Mouse (Mus musculus): ENCODE measurements at regions not wholly inside any gene's neighbourhood (a gene's known extent, or its start where the extent isn't known, plus 50 kb on each side); places are given as distances from the start of the nearest gene placed in this dataset.
"Not testable (repeated sequence)": the region's sequence is repeated elsewhere in the genome, so short reads cannot be mapped to it uniquely, and the experiment has no call there.

- 0 out of 2 replicates have a peak, but pooled peaks have one; percentile 52 for ATAC-seq (replicated peaks; ENCODE audit: insufficient number of reproducible peaks, low FRiP score, low TSS enrichment, low read depth)
- 63% methylated on average over 1 of the region's 1 CpGs for WGBS
Measured at GRCm38 (mm10) chr10:104936660-104937059, 637.6 kb downstream of the Tmtc2 start.

GRCm38 (mm10) chr10:104946372-104946771, 627.9 kb downstream of the Tmtc2 start:
- H3K27ac ChIP-seq (replicated peaks; ENCODE audit: low read depth, low read length) = no peak overlapping the region
- ATAC-seq (replicated peaks; ENCODE audit: insufficient number of reproducible peaks, low FRiP score, low TSS enrichment, low read depth) = no peak

More at GRCm38 (mm10) chr10:104936660-104937059, 637.6 kb downstream of the Tmtc2 start:
- Histone ChIP-seq H3K4me3 (ENCODE audit: low read depth, low read length) (no peak overlapping the region), H3K36me3 (replicated peaks; ENCODE audit: control insufficient read depth, insufficient read depth, low read depth, low read length) (no peaks in the 10 kb centered on the region), H3K9ac (replicated peaks; ENCODE audit: low read length) (no peak overlapping the region), H3K27me3 (ENCODE audit: control insufficient read depth, insufficient read depth, low read length) (no peaks in the 10 kb centered on the region), H3K9me3 (replicated peaks; ENCODE audit: control insufficient read depth, low read length) (no peaks in the 10 kb centered on the region), H3K27ac (replicated peaks; ENCODE audit: low read depth, low read length) (no peak overlapping the region), H3K4me2 (ENCODE audit: low read depth, low read length) (no peak overlapping the region), H3K4me1 (ENCODE audit: control insufficient read depth, insufficient read depth, low read length) (no peaks in the 10 kb centered on the region)
- peak; percentile 8 for DNase-seq (ENCODE audit: low spot score)

GRCm38 (mm10) chr10:104948821-104949220, 625.4 kb downstream of the Tmtc2 start:
- not testable (repeated sequence) for H3K9me3 ChIP-seq (replicated peaks; ENCODE audit: control insufficient read depth, low read length); H3K4me1 ChIP-seq (ENCODE audit: control insufficient read depth, insufficient read depth, low read length); H3K27me3 ChIP-seq (ENCODE audit: control insufficient read depth, insufficient read depth, low read length); H3K36me3 ChIP-seq (replicated peaks; ENCODE audit: control insufficient read depth, insufficient read depth, low read depth, low read length); ATAC-seq (replicated peaks; ENCODE audit: insufficient number of reproducible peaks, low FRiP score, low TSS enrichment, low read depth); H3K4me3 ChIP-seq (ENCODE audit: low read depth, low read length); H3K27ac ChIP-seq (replicated peaks; ENCODE audit: low read depth, low read length); H3K4me2 ChIP-seq (ENCODE audit: low read depth, low read length); H3K9ac ChIP-seq (replicated peaks; ENCODE audit: low read length); DNase-seq (ENCODE audit: low spot score)

More at GRCm38 (mm10) chr10:104946372-104946771, 627.9 kb downstream of the Tmtc2 start:
- DNase-seq (ENCODE audit: low spot score) = no peak
- Histone ChIP-seq H3K4me1 (ENCODE audit: control insufficient read depth, insufficient read depth, low read length) (no peaks in the 10 kb centered on the region), H3K4me2 (ENCODE audit: low read depth, low read length) (no peak overlapping the region), H3K27me3 (ENCODE audit: control insufficient read depth, insufficient read depth, low read length) (no peaks in the 10 kb centered on the region), H3K9ac (replicated peaks; ENCODE audit: low read length) (no peak overlapping the region), H3K9me3 (replicated peaks; ENCODE audit: control insufficient read depth, low read length) (no peaks in the 10 kb centered on the region), H3K4me3 (ENCODE audit: low read depth, low read length) (no peak overlapping the region), H3K36me3 (replicated peaks; ENCODE audit: control insufficient read depth, insufficient read depth, low read depth, low read length) (no peaks in the 10 kb centered on the region)
- WGBS = 85% methylated on average over 5 of the region's 5 CpGs

GRCm38 (mm10) chr10:104968381-104968908, 605.8 kb downstream of the Tmtc2 start:
- peak; percentile 65 for DNase-seq (ENCODE audit: low spot score)
- Histone ChIP-seq H3K27ac (replicated peaks; ENCODE audit: low read depth, low read length) (no peak overlapping the region), H3K4me1 (ENCODE audit: control insufficient read depth, insufficient read depth, low read length) (no peaks in the 10 kb centered on the region), H3K27me3 (ENCODE audit: control insufficient read depth, insufficient read depth, low read length) (no peaks in the 10 kb centered on the region), H3K9me3 (replicated peaks; ENCODE audit: control insufficient read depth, low read length) (no peaks in the 10 kb centered on the region), H3K36me3 (replicated peaks; ENCODE audit: control insufficient read depth, insufficient read depth, low read depth, low read length) (no peaks in the 10 kb centered on the region), H3K9ac (replicated peaks; ENCODE audit: low read length) (no peak overlapping the region), H3K4me2 (ENCODE audit: low read depth, low read length) (no peak overlapping the region), H3K4me3 (ENCODE audit: low read depth, low read length) (no peak overlapping the region)
- ATAC-seq (replicated peaks; ENCODE audit: insufficient number of reproducible peaks, low FRiP score, low TSS enrichment, low read depth) = no peak; the same call in 1 of the 2 replicates
- WGBS = 56% methylated on average over 6 of the region's 6 CpGs
